Mouse (Mus musculus) neural tube, embryonic 10.5 days (tissue): Measurements from ENCODE around the gene Spcs2.
A peak's percentile ranks its signal among the peaks of the same experiment; 100 is the strongest.

Experiments
- DNase-seq: peaks from one replicate; pipeline ENCODE4 v3.0.0-alpha.2; 2017; ENCODE audit warnings: low spot score; ENCODE audit errors: extremely low spot score

Gene Spcs2

DNA sequence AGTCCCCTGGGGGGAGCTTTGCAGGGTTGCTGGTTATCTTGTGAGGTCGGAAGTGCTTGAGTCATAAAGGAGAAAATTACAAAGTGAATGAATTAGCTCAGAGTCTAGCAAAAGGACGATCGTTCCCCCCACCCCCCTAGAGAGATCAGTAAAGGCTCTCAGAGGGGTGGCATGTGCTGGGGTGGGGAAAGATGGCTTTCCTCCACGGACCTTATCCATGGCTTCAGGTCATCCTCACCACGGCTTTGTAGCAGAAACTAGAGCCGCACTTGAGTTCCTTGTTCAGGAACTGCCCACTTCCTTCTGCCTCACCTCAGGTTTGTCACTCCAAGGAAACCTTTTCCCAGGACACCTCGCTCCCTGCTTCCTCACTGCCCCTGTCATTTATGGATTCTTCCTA is at the start of gene Spcs2:
Gene Spcs2, minus strand, starts transcription at position 101 of the 400 bp plus-strand sequence.
- DNase-seq: no peak

- no peak for DNase-seq
These were observed 47.8 kb upstream of the Spcs2 start for GRCm38 (mm10) chr7:99911038-99911437.

DNA sequence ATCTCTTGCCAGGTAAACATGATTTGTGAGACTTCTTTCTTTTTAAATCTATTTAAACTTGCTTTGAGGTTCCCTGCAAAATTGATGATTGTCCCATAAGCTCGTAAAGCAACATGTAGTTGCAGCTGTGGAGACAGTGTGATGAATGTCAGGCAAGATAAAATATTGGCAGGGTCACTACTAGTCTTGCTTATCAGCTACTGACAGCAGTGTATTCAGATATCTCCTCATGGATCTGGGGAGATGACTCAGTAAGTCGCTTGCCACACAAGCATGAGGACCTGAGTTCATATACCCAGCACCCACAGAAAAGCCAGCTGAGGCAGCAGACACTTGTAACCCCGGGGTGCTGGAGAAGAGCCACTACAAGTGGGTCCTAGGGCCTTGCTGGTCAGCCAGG is 44.2 kb upstream of the Spcs2 start:
- DNase-seq: no peak

- no peak for DNase-seq
These were observed 43.1 kb upstream of the Spcs2 start for GRCm38 (mm10) chr7:99906346-99906745.

- no peak for DNase-seq
These were observed 41.3 kb upstream of the Spcs2 start for GRCm38 (mm10) chr7:99904421-99905005.

- DNase-seq: no peak
These were observed 39.8 kb upstream of the Spcs2 start for GRCm38 (mm10) chr7:99902918-99903665.

DNA sequence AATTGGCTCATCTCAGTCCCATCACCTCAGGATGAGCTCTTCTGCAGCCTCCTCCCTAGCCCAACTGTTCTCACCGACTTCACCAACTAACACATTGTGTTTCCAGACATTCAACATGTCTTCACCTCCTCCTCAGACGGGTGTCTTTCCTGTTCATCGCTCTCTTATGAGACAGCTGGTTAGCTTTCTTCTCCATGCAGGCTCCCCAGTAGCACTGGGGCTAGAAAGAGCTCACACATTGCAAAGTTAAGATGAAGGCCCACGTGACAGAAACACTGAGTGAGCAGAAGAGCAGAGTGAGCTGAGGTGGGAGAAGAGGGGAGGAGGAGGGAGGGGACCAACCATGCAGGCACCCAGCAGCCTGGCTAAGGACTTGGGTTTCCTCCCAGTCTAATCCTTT is 38.9 kb upstream of the Spcs2 start:
- no peak for DNase-seq

DNA sequence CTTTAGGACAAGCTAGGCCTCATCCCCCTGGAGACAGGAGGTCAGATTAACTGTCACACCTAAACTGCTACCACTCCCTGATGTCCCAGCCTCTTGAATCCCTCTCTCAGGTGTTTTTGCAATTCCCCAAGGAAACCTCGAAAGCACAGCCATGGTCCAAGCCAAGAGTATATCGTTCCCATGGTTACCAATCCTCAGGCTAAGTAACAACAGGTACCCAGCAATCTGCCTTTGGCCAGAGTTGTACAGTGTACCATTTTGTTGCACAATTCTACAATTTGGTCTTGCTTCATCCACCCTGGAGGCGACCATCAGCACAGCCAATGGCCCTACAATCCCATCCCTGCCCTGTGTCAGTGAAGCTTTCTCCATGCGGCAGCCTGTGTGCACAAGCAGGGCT is 33.6 kb upstream of the Spcs2 start:
- DNase-seq: no peak

DNA sequence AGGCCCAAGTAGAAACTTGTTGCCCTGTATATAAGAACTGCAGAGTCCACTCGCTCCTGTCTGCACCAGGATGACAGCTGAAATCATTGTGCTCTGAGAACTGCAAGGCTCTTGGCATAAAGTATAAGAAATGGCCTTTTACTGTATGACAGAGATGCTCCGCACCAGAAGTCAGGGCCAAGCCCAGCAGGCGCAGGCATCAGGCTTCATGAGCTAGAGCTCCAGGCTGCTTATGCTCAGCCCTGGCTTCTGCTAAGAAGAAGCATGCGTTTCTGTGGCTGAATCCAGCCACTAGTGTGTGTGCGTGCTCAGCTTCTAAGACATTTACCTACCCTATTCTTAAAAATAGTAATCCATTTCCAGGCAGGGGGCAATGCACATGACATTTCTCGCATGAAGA is 31.2 kb upstream of the Spcs2 start:
- DNase-seq: no peak

- no peak for DNase-seq
These were observed 30.7 kb upstream of the Spcs2 start for GRCm38 (mm10) chr7:99893967-99894366.

GRCm38 (mm10) chr7:99892351-99892750 is 29.1 kb upstream of the Spcs2 start:
- DNase-seq: no peak

DNA sequence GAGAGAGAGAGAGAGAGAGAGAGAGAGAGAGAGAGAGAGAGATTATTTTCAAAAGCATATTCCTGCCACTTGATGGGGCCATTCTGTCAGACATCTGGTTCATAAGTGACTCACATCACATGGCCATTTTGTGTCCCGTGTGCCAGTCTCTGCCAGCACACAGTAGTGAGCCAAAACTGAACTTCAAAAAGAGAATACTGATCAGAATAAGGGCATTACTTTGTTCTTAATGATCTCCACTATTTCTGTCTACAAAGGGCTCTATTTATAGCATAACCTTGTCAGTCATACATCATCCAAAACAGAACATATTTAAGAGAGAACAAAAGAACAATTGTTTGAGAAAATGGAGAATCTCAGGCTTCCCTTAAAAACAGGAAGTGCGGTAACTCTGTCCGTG is 28.2 kb upstream of the Spcs2 start:
- no peak for DNase-seq

GRCm38 (mm10) chr7:99890168-99890755 is 27.0 kb upstream of the Spcs2 start:
- no peak for DNase-seq

GRCm38 (mm10) chr7:99889175-99889880 is 26.1 kb upstream of the Spcs2 start:
- peak; percentile 33 for DNase-seq

GRCm38 (mm10) chr7:99887743-99888142 is 24.5 kb upstream of the Spcs2 start:
- no peak for DNase-seq

DNA sequence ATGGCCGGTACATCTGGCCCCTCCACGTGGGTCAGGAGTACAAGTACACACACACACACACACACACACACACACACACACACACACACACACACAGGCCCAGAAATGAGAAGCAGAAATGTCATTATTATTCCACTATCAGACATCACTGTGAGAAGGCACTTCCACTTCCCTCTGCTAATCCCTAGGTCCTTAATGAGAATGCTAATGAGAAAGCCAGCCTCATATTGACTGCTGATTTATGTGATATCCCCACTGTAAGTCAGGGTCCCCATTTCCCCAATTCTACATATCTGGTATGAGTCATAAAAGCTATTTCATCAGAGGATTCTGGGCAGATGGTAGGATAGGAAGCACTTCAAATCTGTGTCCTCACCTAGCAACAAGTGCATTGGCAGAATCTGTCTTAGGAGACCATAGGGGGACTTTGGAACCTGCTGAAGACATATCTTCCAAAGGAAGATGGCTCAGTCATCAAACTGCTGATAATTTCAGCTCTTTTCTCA is 24.0 kb upstream of the Spcs2 start:
- DNase-seq: no peak

DNA sequence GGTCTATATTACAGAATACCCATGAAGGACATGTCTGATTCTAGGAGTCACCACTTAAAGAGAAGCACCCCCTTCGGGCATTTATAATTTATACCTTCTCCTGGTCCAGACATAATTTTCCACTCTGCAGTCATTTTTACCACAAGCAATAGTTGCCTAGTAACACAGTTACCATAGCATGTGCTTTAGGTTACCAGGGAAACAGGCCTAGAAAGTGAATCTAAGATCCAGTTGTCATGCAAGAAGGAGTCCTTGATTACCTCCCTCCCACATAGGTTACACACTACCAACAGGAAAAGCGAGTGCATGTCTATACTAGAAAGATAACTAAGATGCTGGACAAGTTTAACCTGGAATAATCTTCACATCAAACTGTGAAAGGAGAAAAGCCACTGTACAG is 15.0 kb upstream of the Spcs2 start:
- no peak for DNase-seq

GRCm38 (mm10) chr7:99876345-99876744 is 13.1 kb upstream of the Spcs2 start:
- peak; percentile 89 for DNase-seq

GRCm38 (mm10) chr7:99875891-99876290 is 12.6 kb upstream of the Spcs2 start:
- DNase-seq: no peak

- no peak for DNase-seq
These were observed 10.7 kb upstream of the Spcs2 start for GRCm38 (mm10) chr7:99873965-99874364.

GRCm38 (mm10) chr7:99869296-99869695 is 6.0 kb upstream of the Spcs2 start:
- DNase-seq: no peak

GRCm38 (mm10) chr7:99865219-99865618 is 2.0 kb upstream of the Spcs2 start:
- no peak for DNase-seq
